Mouse (Mus musculus) ZHBTc4 (cell line): ENCODE measurements at regions not wholly inside any gene's neighbourhood (a gene's known extent, or its start where the extent isn't known, plus 50 kb on each side); places are given as distances from the start of the nearest gene placed in this dataset.

Experiments used
- DNase-seq: peaks from one replicate; pipeline ENCODE4 v3.0.0-alpha.2; 2011; ENCODE audit warnings: low read depth, low spot score

- no peak for DNase-seq
Observed at GRCm38 (mm10) chr14:33856992-33857391, 66.4 kb upstream of the Gdf10 start.

GRCm38 (mm10) chr14:33864796-33865195 lies 58.6 kb upstream of the Gdf10 start:
- DNase-seq = no peak

GRCm38 (mm10) chr14:33865746-33866145 lies 57.6 kb upstream of the Gdf10 start:
- no peak for DNase-seq

- no peak for DNase-seq
Observed at GRCm38 (mm10) chr14:33867674-33868073, 55.7 kb upstream of the Gdf10 start.
